Mouse (Mus musculus): Measurements from ENCODE around the gene Slc39a5. TPM values are rescaled to one million over a fixed set of nuclear protein-coding genes. Genes with fewer than 3 reads are reported as not detected.

Gene Slc39a5
- polyA plus RNA-seq, 1 experiment = 114 TPM

DNA sequence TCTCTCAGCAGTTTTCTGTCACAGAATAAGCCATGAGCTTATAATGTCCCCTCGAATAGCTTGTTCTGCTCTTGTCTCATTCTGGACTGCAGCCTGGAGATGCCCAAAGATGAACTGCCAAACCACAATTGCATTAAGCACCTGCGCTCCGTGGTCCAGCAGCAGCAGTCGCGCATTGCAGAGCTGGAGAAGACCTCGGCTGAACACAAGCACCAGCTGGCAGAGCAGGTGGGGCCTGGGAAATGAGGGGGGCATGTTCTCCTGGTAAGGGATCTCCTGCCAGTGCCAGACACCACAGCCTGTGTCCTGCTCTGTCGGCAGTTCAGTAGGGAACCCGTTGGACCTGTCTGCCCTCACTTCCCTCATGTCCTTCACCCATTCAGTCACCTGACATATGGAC is 35.3 kb upstream of the Slc39a5 start:
- WGBS = 70% methylated on average over 8 of the region's 8 CpGs
- no peak for DNase-seq
- Histone ChIP-seq H3K36me3 (ENCODE audit: control insufficient read depth, insufficient read depth, low read length) (peaks cover 8% of the 10 kb centered on the region; the same call in 1 of the 2 replicates), H3K4me3 (ENCODE audit: insufficient read depth, low read depth, low read length) (no peak overlapping the region), H3K4me1 (ENCODE audit: control insufficient read depth, insufficient read depth, low read length) (peaks cover 9% of the 10 kb centered on the region), H3K27ac (ENCODE audit: insufficient read depth, low read depth, low read length) (no peak overlapping the region), H3K27me3 (replicated peaks; ENCODE audit: control insufficient read depth, insufficient read depth, low read length) (no peaks in the 10 kb centered on the region)
- TF ChIP-seq CTCF (conservative IDR thresholded peaks at IDR 0.05; ENCODE audit: insufficient read depth, insufficient read length, low read depth, low read length) = no peak
- no peak for TF ChIP-seq POLR2A (IDR thresholded peaks at IDR 0.05; ENCODE audit: low read depth, low read length)

GRCm38 (mm10) chr10:128435873-128436272 is 34.8 kb upstream of the Slc39a5 start:
- Histone ChIP-seq H3K27ac (ENCODE audit: insufficient read depth, low read depth, low read length) (no peak overlapping the region), H3K36me3 (ENCODE audit: control insufficient read depth, insufficient read depth, low read length) (peaks cover 8% of the 10 kb centered on the region; the same call in 1 of the 2 replicates), H3K4me3 (ENCODE audit: insufficient read depth, low read depth, low read length) (no peak overlapping the region), H3K4me1 (ENCODE audit: control insufficient read depth, insufficient read depth, low read length) (peaks cover 9% of the 10 kb centered on the region), H3K27me3 (replicated peaks; ENCODE audit: control insufficient read depth, insufficient read depth, low read length) (no peaks in the 10 kb centered on the region)
- WGBS = 27% methylated on average over 5 of the region's 5 CpGs
- TF ChIP-seq POLR2A (IDR thresholded peaks at IDR 0.05; ENCODE audit: low read depth, low read length) (no peak), CTCF (conservative IDR thresholded peaks at IDR 0.05; ENCODE audit: insufficient read depth, insufficient read length, low read depth, low read length) (no peak)
- no peak for DNase-seq

DNA sequence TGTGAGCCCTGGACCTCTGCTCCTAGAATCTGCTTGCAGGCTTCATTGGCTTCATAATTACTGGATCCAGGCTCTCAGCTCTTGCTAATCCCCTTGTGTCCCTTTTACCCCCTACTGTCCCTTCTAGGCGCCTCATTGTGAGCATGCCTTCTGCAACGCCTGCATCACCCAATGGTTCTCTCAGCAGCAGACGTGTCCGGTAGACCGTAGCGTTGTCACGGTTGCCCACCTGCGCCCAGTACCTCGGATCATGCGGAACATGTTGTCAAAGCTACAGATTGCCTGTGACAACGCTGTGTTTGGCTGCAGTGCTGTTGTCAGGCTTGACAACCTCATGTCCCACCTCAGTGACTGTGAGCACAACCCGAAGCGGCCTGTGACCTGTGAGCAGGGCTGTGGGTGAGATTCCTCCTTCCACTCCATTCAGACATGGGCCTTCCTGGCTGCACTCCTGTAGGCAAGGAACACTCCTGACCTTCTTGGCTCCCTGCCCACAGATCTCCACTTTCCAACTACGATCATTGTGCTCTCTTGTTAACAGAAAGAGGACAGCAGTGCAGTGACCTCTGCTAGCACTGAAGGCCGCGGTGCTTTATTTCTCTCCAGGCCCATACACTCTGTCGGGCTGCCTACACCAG is 34.3 kb upstream of the Slc39a5 start:
- WGBS = 29% methylated on average over 17 of the region's 17 CpGs
- H3K4me1 ChIP-seq (ENCODE audit: control insufficient read depth, insufficient read depth, low read length) = peaks cover 9% of the 10 kb centered on the region
- no peak overlapping the region for H3K4me3 ChIP-seq (ENCODE audit: insufficient read depth, low read depth, low read length)
- peak; percentile 95 for DNase-seq
- H3K36me3 ChIP-seq (ENCODE audit: control insufficient read depth, insufficient read depth, low read length) = peaks cover 8% of the 10 kb centered on the region; the same call in 1 of the 2 replicates
- TF ChIP-seq POLR2A (IDR thresholded peaks at IDR 0.05; ENCODE audit: low read depth, low read length) (no peak), CTCF (conservative IDR thresholded peaks at IDR 0.05; ENCODE audit: insufficient read depth, insufficient read length, low read depth, low read length) (no peak)
- no peak overlapping the region for H3K27ac ChIP-seq (ENCODE audit: insufficient read depth, low read depth, low read length)
- H3K27me3 ChIP-seq (replicated peaks; ENCODE audit: control insufficient read depth, insufficient read depth, low read length) = no peaks in the 10 kb centered on the region

- peak; percentile 16 for DNase-seq
- Histone ChIP-seq H3K27ac (ENCODE audit: insufficient read depth, low read depth, low read length) (peak overlapping the region; percentile 18; the same call in 1 of the 2 replicates), H3K4me1 (ENCODE audit: control insufficient read depth, insufficient read depth, low read length) (peaks cover 9% of the 10 kb centered on the region), H3K36me3 (ENCODE audit: control insufficient read depth, insufficient read depth, low read length) (peaks cover 8% of the 10 kb centered on the region; the same call in 1 of the 2 replicates), H3K4me3 (ENCODE audit: insufficient read depth, low read depth, low read length) (no peak overlapping the region), H3K27me3 (replicated peaks; ENCODE audit: control insufficient read depth, insufficient read depth, low read length) (no peaks in the 10 kb centered on the region)
- WGBS = 49% methylated on average over 10 of the region's 10 CpGs
- TF ChIP-seq CTCF (conservative IDR thresholded peaks at IDR 0.05; ENCODE audit: insufficient read depth, insufficient read length, low read depth, low read length) (no peak), POLR2A (IDR thresholded peaks at IDR 0.05; ENCODE audit: low read depth, low read length) (no peak)
Measured at GRCm38 (mm10) chr10:128434681-128435080, 33.7 kb upstream of the Slc39a5 start.

DNA sequence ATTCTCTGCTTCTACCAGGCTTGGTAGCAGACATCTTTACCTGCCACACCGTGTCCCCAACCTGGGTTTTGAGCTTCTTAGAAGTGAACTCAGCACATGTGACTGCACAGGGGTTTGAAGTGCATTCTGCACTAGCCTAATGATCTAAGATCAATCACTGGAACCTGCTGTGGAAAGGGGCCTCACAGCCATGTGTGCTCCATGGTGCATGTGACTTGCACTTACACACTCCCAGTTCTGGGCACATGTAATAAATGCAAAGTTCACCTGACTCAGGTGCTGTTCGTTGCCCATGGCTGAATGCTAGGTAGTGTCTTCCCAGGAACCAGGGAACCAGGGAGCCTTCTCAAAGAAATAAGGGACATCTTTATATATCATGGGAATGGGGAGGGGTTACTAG is 32.4 kb upstream of the Slc39a5 start:
- Histone ChIP-seq H3K27me3 (replicated peaks; ENCODE audit: control insufficient read depth, insufficient read depth, low read length) (no peaks in the 10 kb centered on the region), H3K27ac (ENCODE audit: insufficient read depth, low read depth, low read length) (no peak overlapping the region), H3K4me1 (ENCODE audit: control insufficient read depth, insufficient read depth, low read length) (peaks cover 9% of the 10 kb centered on the region), H3K4me3 (ENCODE audit: insufficient read depth, low read depth, low read length) (no peak overlapping the region), H3K36me3 (ENCODE audit: control insufficient read depth, insufficient read depth, low read length) (peaks cover 8% of the 10 kb centered on the region; the same call in 1 of the 2 replicates)
- WGBS = 72% methylated on average over 2 of the region's 2 CpGs
- no peak for DNase-seq
- TF ChIP-seq POLR2A (IDR thresholded peaks at IDR 0.05; ENCODE audit: low read depth, low read length) (no peak), CTCF (conservative IDR thresholded peaks at IDR 0.05; ENCODE audit: insufficient read depth, insufficient read length, low read depth, low read length) (no peak)

DNA sequence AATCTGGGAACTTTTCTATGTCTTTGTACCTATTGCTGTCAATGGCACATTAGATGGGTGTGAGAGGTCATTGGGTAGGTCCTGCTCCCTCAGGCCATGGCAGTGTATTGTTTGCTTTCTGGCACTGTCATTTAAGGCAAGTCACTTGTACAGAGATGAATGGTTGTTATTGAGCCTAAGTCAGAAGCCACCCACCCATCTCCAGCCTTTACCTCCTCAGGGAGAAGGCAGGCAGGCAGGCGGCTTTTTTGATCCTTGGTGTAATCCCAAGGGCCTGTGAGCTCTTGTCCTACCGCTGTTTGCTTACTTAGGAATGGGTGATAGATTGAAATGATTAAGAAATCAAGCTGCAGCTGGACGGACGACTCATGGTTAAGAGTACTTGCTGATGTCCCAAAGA is 28.4 kb upstream of the Slc39a5 start:
- WGBS = 82% methylated on average over 4 of the region's 4 CpGs
- Histone ChIP-seq H3K27ac (ENCODE audit: insufficient read depth, low read depth, low read length) (no peak overlapping the region), H3K4me3 (ENCODE audit: insufficient read depth, low read depth, low read length) (no peak overlapping the region), H3K36me3 (ENCODE audit: control insufficient read depth, insufficient read depth, low read length) (no peaks in the 10 kb centered on the region), H3K27me3 (replicated peaks; ENCODE audit: control insufficient read depth, insufficient read depth, low read length) (no peaks in the 10 kb centered on the region), H3K4me1 (ENCODE audit: control insufficient read depth, insufficient read depth, low read length) (no peaks in the 10 kb centered on the region)
- DNase-seq = no peak
- no peak for TF ChIP-seq CTCF (conservative IDR thresholded peaks at IDR 0.05; ENCODE audit: insufficient read depth, insufficient read length, low read depth, low read length)
- no peak for TF ChIP-seq POLR2A (IDR thresholded peaks at IDR 0.05; ENCODE audit: low read depth, low read length)

- Histone ChIP-seq H3K36me3 (ENCODE audit: control insufficient read depth, insufficient read depth, low read length) (no peaks in the 10 kb centered on the region), H3K4me3 (ENCODE audit: insufficient read depth, low read depth, low read length) (no peak overlapping the region), H3K27me3 (replicated peaks; ENCODE audit: control insufficient read depth, insufficient read depth, low read length) (no peaks in the 10 kb centered on the region), H3K4me1 (ENCODE audit: control insufficient read depth, insufficient read depth, low read length) (no peaks in the 10 kb centered on the region), H3K27ac (ENCODE audit: insufficient read depth, low read depth, low read length) (no peak overlapping the region)
- 66% methylated on average over 5 of the region's 5 CpGs for WGBS
- no peak for DNase-seq
- TF ChIP-seq POLR2A (IDR thresholded peaks at IDR 0.05; ENCODE audit: low read depth, low read length) = no peak
- TF ChIP-seq CTCF (conservative IDR thresholded peaks at IDR 0.05; ENCODE audit: insufficient read depth, insufficient read length, low read depth, low read length) = no peak
Measured at GRCm38 (mm10) chr10:128429052-128429451, 28.0 kb upstream of the Slc39a5 start.
